Mouse (Mus musculus) ES-E14 (cell line): ENCODE data around the gene Samd13. TPM values are rescaled to one million over a fixed set of nuclear protein-coding genes. Genes with fewer than 3 reads are reported as not detected.

Source experiments
- DNase-seq: peaks from one replicate; pipeline ENCODE4 v3.0.0-alpha.2; 2013; ENCODE audit warnings: low read depth, low spot score
- H3K27ac ChIP-seq: 2 replicates; pipeline ENCODE4 v1.5.1; 2012; ENCODE audit warnings: low read depth, mild to moderate bottlenecking, low read length, moderate library complexity, mixed read lengths; ENCODE audit not compliant: poor library complexity, insufficient read depth, severe bottlenecking
- H3K36me3 ChIP-seq: 2 replicates; pipeline ENCODE4 v1.6.1; 2012; ENCODE audit warnings: mild to moderate bottlenecking, low read length, moderate library complexity, mixed read lengths; ENCODE audit not compliant: control insufficient read depth, poor library complexity, insufficient read depth, severe bottlenecking
- H3K4me1 ChIP-seq, 2 experiments: fragments of 150-350 bp in 1 of 2; sonication (generic) in 1 of 2; 2 replicates each; pipeline ENCODE4 v1.6.1; 2012; ENCODE audit warnings: low read length in 2 of 2, mild to moderate bottlenecking in 1 of 2, mixed read lengths in 1 of 2; ENCODE audit not compliant: control insufficient read depth in 2 of 2, insufficient read depth in 2 of 2, poor library complexity in 1 of 2
- H3K4me3 ChIP-seq, 2 experiments: fragments of 150-350 bp in 1 of 2; sonication (generic) in 1 of 2; 2 replicates each; pipeline ENCODE4 v1.5.1; 2012; ENCODE audit warnings: low read length in 2 of 2, low read depth in 1 of 2, mild to moderate bottlenecking in 1 of 2, mixed read lengths in 1 of 2; ENCODE audit not compliant: insufficient read depth in 1 of 2, poor library complexity in 1 of 2, severe bottlenecking in 1 of 2
- H3K9ac ChIP-seq: 2 replicates; pipeline ENCODE4 v1.6.1; 2012; ENCODE audit warnings: low read depth, mild to moderate bottlenecking, low read length, mixed read lengths; ENCODE audit not compliant: poor library complexity, insufficient read depth, severe bottlenecking
- H3K9me3 ChIP-seq: fragments of 150-350 bp; sonication (generic); 2 replicates; pipeline ENCODE4 v1.6.1; 2012; ENCODE audit warnings: low read depth, mild to moderate bottlenecking, low read length; ENCODE audit not compliant: control insufficient read depth, insufficient read depth
- CHD2 ChIP-seq: IDR thresholded peaks from 2 replicates; pipeline ENCODE4 v1.6.1; 2014; ENCODE audit warnings: mild to moderate bottlenecking, low read depth, low read length, inconsistent platforms
- HCFC1 ChIP-seq: IDR thresholded peaks from 2 replicates; pipeline ENCODE4 v1.6.1; 2012; ENCODE audit warnings: low read length, inconsistent platforms, borderline replicate concordance; ENCODE audit not compliant: insufficient read depth
- MAFK ChIP-seq: IDR thresholded peaks from 2 replicates; pipeline ENCODE4 v1.6.1; 2014; ENCODE audit warnings: mild to moderate bottlenecking, low read depth, low read length, inconsistent platforms; ENCODE audit not compliant: insufficient read depth
- ZC3H11A ChIP-seq: IDR thresholded peaks from 2 replicates; pipeline ENCODE4 v1.6.1; 2012; ENCODE audit warnings: low read depth, mild to moderate bottlenecking, inconsistent platforms, low read length, borderline replicate concordance
- ZNF384 ChIP-seq: IDR thresholded peaks from 2 replicates; pipeline ENCODE4 v1.6.1; 2012; ENCODE audit warnings: low read depth, low read length, inconsistent platforms
- in situ Hi-C, 2 experiments: fragments of 600-800 bp; cut with MboI; formaldehyde crosslinking; loops; one replicate each; pipeline ENCODE4 v1.15.1; 2025; ENCODE audit warnings: low sequenced_read_pairs in 2 of 2, inconsistent platforms in 1 of 2; ENCODE audit not compliant: unreplicated experiment in 2 of 2
- total RNA-seq: library from RNA; depleted of rRNA; stranded (reverse); fragments of 300-350 nt; gene quantifications from 2 replicates; pipeline ENCODE4 v1.2.3, GENCODE M21; 2012

Gene Samd13
- total RNA-seq, 1 experiment: 0.45 TPM

GRCm38 (mm10) chr3:146704099-146704498 is 18.7 kb upstream of the Samd13 start:
- TF ChIP-seq ZNF384: no peak
- Histone ChIP-seq H3K9ac (no peak overlapping the region), H3K27ac (no peak overlapping the region), H3K4me1 (no peaks in the 10 kb centered on the region), H3K36me3 (no peaks in the 10 kb centered on the region), H3K4me3 (no peak overlapping the region), H3K9me3 (no peaks in the 10 kb centered on the region)
- in situ Hi-C loops: no loop called here
- no peak for DNase-seq

DNA sequence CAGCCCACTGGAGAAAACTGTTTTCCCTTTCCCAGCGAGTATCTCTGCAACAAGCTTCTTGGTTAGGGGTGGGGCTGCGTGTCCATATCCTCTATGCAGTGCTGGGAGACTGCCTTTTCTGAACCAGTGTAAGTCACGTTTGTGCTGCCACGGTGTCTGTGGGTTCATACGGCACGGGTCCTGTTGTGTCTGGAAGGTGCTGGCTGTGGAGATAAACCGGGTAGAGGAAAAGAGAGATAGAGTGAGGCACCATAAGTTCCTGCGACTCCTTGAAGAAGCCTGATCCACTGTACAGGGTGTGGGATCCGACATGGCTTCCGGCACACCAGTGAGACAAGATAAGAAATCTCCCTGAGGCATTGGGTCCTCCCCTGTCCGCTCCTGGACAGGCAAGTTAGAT is 14.7 kb upstream of the Samd13 start:
- no peak overlapping the region for H3K27ac ChIP-seq
- no peaks in the 10 kb centered on the region for H3K36me3 ChIP-seq
- DNase-seq: no peak
- H3K9me3 ChIP-seq: no peaks in the 10 kb centered on the region
- in situ Hi-C loops: no loop called here
- no peaks in the 10 kb centered on the region for H3K4me1 ChIP-seq
- no peak overlapping the region for H3K4me3 ChIP-seq
- TF ChIP-seq HCFC1 (no peak), ZNF384 (no peak)
- H3K9ac ChIP-seq: no peak overlapping the region

DNA sequence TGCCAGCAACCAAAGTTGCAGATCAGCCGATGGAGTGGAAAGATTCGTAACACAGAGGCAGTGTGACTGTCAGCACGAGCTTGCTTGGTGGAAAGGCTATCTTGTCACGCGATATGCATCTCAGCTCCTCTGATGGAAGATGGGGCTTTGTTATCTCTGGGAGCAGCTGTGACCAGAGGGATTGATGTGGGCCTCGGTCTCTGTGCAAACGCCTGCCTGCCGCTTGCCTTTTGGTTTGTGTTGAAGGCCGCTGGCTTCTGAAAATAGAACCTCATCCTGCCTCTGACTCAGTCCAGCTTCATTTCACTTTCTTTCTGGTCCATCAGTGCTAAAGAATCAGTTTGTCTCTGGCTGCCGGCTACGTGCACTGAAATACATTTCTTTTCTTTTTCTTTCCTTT is 13.6 kb upstream of the Samd13 start:
- Histone ChIP-seq H3K36me3 (no peaks in the 10 kb centered on the region), H3K9ac (no peak overlapping the region), H3K27ac (no peak overlapping the region), H3K4me1 (no peaks in the 10 kb centered on the region), H3K4me3 (no peak overlapping the region), H3K9me3 (no peaks in the 10 kb centered on the region)
- in situ Hi-C loops: no loop called here
- TF ChIP-seq CHD2: no peak
- TF ChIP-seq HCFC1: no peak
- TF ChIP-seq MAFK: no peak
- no peak for TF ChIP-seq ZC3H11A
- no peak for TF ChIP-seq ZNF384
- no peak for DNase-seq

DNA sequence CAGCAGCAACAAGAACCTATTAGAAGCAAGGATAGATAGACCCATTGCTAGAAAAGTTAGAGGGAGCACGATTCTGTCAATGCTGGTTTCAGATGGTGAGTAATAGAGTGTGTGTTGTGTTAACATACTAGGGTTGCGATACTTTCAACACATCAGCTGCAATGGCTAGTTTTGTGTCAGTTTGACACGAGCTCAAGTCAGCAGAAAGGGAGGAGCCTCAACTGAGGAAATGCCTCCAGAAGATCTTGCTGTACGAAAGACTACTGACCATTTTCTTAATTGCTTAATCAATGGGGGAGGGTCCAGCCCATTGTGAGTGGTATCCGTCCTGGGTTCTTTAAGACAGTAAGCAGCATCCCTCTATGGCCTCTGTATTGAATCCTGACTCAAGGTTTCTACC is 7.2 kb upstream of the Samd13 start:
- no peak overlapping the region for H3K4me3 ChIP-seq
- no peak for DNase-seq
- H3K27ac ChIP-seq: no peak overlapping the region
- in situ Hi-C loops: no loop called here
- TF ChIP-seq HCFC1: no peak
- no peak for TF ChIP-seq MAFK
- no peak for TF ChIP-seq ZNF384
- no peak for TF ChIP-seq CHD2
- TF ChIP-seq ZC3H11A: no peak
- no peaks in the 10 kb centered on the region for H3K9me3 ChIP-seq
- peaks cover 0 to 3% of the 10 kb centered on the region in 2 experiments; a peak in 1 of 4 replicates for H3K4me1 ChIP-seq
- H3K9ac ChIP-seq: no peak overlapping the region
- H3K36me3 ChIP-seq: no peaks in the 10 kb centered on the region

DNA sequence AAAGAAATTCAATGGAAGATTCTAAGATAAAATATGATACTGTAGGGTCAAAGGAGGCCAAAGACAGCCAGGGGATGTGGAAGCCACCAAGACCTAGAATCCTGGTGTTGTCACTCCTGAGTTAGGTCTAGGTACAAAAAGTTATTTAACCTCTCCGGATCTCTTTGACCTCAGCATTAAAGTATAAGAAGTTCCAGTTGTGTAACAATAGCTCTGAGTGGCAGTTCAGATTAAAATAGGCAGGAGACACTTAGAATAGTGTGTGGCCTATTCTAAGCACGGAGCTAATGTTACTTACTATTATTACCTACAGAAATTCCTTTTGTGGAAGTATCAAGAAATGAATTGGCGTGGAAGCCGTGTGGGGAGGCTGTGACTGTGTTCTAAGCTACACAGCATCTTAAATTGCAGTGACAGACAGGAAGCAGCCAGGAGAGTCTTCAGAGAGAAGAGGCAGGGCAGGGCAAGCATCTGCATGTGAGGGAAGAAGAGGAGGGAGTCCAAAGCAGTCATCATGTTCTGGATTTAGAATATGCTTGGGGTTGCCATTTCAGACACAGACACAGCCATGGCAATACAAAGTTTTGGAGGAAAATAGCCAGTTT is 1.8 kb upstream of the Samd13 start:
- in situ Hi-C loops: no loop called here

More for the DNA sequence above, 1.8 kb upstream of the Samd13 start:
- no peak for TF ChIP-seq HCFC1
- no peak for TF ChIP-seq CHD2
- no peak for TF ChIP-seq ZC3H11A
- TF ChIP-seq ZNF384: no peak
- TF ChIP-seq MAFK: no peak
- H3K27ac ChIP-seq: no peak overlapping the region
- no peak for DNase-seq
- no peaks in the 10 kb centered on the region for H3K9me3 ChIP-seq
- no peak overlapping the region for H3K9ac ChIP-seq
- no peaks in the 10 kb centered on the region for H3K4me1 ChIP-seq
- no peaks in the 10 kb centered on the region for H3K36me3 ChIP-seq
- no peak overlapping the region for H3K4me3 ChIP-seq
